Mouse (Mus musculus): ENCODE measurements around the gene Pkd1l3. TPM values are rescaled to one million over a fixed set of nuclear protein-coding genes. Genes with fewer than 3 reads are reported as not detected.

Gene Pkd1l3
- total RNA-seq (2015) (0.27 and 0.79 TPM in 2 replicates), total RNA-seq (2017) (0.12 TPM in 1 of 2 replicates, not detected in the other)

DNA sequence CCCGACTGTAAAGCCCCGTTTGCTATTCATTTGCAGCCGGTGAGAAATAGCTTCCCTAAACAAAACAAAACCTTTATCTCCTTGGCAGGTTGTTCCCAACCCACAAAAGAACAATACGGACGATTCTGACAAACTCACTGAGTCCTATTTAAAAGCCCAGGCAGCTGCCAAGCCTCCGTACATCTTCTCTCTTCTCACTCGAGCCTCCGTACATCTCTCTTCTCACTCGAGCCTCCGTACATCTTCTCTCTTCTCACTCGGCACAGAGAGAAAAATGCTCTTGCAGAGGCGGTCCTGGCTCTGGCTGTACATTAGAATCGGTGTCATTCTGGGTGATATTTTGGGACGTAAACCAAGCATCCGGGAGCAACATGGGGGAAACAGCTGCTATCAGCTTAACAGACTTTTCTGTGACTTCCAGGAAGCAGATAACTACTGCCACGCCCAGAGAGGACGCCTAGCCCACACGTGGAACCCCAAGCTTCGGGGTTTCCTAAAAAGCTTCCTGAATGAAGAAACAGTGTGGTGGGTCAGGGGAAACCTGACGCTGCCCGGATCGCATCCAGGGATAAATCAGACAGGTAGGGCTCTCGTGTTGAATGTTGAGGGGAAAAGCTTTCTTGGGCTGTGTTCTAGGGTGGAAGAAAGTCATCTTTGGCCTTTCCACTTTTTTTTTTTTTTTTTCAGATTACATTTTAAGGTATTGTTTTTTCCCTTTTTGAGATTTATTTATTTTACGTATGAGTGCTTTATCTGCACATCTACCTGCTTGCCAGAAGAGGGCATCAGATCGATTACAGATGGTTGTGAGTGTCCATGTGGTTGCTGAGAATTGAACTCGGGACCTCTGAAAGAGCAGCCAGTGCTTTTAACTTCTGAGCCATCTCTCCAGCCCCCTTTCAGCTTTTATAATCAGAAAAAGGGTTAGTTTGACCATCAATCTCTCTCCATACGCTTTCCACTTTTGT, at the start of gene Pkd1l3:
Pkd1l3 (plus strand) TSS at position 275 of the 968 bp plus-strand sequence.
- peak; percentile 94 for ATAC-seq (replicated peaks; ENCODE audit: poor library complexity)

DNA sequence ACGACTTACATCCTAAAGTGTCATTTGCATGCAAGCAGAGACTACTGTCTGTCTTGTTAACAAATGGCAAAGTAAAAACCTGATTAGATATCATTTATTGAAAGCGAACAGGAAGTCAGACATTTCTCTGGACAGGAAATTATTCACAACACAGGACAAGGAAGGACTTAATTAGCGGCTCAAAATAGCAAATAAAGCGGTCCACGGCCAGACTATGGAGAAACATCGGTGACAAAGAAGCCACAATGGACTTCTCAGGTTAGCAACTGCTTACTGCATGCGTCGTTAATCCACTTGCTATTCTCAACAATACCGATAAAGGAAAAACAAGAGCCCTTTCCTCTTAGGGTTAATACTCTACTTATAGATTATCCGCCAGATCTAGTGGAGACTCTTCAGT, 49.6 kb upstream of the Pkd1l3 start:
- ATAC-seq (replicated peaks; ENCODE audit: poor library complexity): no peak

DNA sequence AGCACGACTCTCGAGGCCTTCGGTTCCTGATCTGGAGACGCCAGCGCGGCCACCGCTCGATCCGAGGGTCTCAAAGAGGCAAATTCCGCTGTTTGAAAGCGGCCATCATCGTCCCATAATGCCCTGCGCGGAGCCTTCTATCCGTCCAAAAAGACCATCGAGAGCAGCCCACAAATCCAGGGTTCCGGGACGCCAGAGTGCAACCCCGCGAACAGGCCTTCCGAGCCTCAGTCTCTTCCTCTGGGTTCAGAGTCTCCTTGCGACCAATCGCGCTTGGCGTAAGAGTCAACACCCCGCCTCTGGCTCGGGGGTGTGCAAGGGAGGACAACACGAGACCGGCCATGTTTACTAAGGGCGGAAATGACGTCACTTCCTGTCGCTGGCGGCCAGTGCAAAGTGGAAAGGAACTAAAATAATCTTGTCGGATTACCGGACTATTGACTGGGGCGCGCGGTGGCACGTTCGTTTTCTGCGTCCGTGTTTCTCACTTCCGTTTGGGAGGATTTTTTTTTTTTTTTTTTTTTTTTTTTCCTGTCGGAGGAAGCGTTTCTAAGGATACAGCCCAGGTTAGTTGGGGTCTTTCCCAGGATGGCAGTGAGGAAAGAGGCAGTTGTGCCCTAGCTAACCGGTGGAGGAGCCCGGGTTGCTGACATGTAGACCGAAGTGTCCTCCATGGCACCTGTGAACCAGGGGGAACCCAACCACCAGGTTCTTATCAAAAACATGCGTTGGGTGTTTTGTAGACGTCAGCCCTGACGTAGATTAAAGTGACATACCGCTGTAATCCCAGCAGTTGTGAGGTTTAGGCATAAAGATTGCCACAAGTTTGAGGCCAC, 48.6 kb upstream of the Pkd1l3 start, which contains the start of the genes Dhx38 and Txnl4b:
Dhx38 (minus strand) TSS at position 364 of the 836 bp plus-strand sequence.
Txnl4b (plus strand) TSS at position 395 of the 836 bp plus-strand sequence.
- peak; percentile 89 for ATAC-seq (replicated peaks; ENCODE audit: poor library complexity)

DNA sequence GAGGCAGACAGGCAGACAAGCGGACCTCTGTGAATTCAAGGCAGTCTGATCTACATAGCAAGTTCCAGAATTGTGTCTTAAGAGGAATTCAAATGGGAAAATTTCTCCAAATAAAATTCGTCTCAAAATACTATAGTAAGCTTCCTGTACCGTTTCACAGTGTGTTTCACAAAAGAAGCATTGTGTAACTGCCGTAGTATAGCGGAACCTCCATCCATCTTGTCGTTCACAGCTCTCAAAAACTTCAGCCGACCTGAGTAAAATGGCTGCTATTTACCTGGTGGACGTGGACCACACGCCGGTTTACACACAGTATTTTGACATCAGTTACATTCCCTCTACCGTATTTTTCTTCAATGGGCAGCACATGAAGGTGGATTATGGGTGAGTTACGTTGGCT, 43.2 kb upstream of the Pkd1l3 start:
- peak; percentile 54 for ATAC-seq (replicated peaks; ENCODE audit: poor library complexity)

DNA sequence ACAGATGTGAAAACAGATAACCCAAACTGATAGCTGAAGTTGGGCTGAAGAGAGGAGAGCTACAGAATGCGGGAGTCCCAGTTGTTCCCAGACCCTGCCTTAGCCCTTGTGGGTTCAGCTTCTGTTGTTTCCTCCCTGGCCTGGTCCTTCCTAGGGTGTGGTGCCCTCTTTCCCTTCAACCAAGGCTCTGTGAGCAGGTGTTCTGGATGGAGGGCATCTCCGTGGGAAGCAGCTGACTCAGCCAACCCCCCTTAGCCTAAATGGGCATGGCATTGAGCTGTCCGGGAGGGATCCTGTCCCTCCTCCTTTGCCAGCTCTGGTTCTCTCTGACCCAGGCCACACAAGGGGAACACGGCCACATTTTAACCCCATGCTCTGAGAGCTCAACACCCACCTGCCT, 38.0 kb upstream of the Pkd1l3 start:
- ATAC-seq (replicated peaks; ENCODE audit: poor library complexity): no peak

DNA sequence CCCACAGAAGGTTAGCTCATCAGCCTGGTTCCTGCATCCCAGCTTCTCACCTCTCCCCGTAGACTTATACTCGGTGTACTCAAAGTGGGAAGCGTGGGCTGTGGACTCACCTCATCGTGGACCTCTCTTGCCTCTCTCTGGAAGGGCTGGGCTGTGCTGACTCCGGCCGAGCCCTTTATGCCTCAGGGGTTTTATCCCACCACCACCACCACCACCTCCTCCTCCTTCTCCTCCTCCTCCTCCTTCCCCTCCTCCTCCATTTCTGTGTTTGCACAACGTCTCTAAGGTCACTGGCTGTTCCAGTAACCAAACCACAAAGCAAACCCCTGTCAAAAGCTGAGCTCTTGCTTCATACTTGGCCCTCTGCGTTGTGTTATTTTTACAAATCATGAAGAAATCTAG, 35.4 kb upstream of the Pkd1l3 start, which contains the start of gene Hp:
Hp (minus strand) TSS at position 273 of the 402 bp plus-strand sequence.
- peak; percentile 88 for ATAC-seq (replicated peaks; ENCODE audit: poor library complexity)

DNA sequence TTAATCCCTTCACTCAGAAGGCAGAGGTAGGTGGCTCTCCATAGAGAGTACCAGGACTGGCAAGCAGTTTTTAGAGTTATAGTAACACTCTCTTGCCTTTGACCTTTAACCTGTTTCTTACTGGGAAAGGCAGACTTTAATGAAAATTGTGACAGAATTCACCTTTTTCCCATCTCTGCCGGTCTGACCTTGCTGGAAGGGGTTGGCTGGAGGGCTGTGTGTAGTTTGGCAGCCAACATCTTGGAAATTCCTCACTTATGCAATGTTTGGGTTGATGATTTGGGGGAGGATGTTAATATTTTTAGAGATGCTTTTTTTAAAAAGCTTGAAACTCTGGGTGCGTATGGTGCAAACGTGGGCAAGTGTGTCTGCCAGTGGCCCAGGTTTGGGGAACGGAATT, 30.0 kb upstream of the Pkd1l3 start:
- no peak for ATAC-seq (replicated peaks; ENCODE audit: poor library complexity)

DNA sequence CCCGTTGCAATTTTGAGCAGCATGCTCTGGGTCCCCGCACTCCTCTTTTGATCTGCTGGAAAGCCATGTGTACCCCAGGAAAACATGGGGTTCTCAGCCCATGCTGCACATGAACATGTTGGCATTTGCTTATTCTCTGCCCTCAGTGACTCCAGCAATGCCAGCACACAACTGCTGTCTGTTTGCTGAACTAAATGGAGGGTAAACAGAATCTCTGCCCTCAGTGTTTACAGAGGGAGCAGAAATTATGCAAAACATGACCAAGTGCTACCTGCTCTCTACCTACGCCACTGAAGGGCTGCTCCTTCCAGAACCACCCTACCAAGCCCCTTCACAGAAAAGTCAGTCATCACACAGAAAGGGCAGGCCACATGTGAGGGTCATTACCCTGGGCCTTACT, 29.5 kb upstream of the Pkd1l3 start:
- ATAC-seq (replicated peaks; ENCODE audit: poor library complexity): no peak

DNA sequence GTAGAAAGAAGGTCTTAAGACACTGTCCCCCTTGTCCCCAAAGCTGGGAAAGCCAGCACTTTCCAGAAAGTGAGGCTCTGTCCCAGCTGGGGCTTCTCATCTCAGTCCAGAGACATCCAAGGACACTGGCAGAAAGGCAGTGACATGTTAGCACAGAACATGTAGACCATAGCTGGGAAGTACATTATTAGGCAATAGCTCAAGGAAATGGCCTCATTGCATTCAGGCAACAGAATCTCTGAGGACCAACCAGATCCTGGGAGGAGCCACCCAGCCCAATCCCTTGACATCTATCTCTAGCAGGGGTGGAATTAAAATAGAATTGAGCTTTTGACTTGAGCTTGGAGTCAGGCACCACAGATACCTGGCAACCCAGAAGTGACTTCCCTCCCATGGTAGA, 28.7 kb upstream of the Pkd1l3 start:
- ATAC-seq (replicated peaks; ENCODE audit: poor library complexity): peak; percentile 94

DNA sequence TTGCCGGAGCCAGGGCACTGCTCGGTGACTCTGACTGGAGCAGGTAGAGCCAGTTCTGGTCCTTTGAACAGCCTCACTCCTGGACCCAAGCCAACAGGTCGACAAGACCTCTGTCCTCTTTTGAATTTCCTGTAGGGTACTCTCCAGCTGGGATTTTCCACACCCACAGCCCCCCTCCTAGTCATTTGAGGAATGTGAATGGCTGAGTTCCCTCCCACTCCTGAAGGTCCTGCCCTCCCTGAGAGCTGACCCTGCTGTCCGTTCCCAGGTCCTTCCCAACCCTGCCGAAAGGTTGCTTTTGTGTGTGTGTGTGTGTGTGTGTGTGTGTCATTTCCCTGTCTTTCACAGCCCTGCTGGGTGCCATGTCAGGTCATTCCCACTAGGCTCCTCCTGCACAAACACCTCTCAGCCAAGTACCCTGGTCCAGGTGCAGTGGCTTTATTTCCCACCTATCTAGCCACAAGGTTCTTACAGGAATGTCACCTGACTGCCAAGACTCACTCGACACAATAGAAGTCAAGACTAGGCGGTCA, 27.3 kb upstream of the Pkd1l3 start:
- no peak for ATAC-seq (replicated peaks; ENCODE audit: poor library complexity)

DNA sequence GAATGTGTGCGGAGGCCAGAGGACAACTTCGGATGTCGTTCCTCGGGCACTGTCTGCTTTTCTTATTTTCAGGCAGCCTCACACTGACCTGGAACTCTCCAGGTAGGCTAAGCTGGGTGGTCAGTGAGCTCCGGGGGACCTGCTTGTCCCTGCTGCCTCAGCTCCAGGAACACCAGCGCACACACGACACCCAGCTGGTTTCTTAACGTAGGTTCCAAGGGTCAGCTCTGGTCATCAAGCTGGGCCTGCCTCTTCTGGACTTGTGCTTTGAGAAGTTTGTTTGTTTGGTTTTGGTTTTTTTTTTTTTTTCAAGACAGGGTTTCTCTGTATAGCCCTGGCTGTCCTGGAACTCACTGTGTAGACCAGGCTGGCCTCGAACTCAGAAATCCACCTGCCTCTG, 23.4 kb upstream of the Pkd1l3 start:
- ATAC-seq (replicated peaks; ENCODE audit: poor library complexity): no peak

DNA sequence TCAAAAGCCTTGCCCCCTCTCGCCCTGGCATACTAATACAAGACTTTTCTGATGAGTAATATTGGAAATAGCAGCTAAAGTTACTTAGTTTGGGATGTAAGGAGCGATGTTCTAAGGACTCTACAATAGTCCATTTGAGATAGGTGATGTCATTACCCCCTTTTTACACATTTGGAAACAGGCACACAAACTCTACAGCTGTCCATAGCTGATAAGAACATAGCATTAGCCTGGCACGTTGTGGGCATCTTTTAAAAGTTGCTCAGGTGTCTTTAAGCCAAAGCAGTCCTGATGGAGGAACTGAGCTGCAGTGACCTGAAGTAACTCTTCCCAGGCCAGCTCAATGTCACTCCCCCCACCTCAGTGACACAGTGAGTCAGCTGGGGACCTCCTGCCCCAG, 22.9 kb upstream of the Pkd1l3 start:
- peak; percentile 38 for ATAC-seq (replicated peaks; ENCODE audit: poor library complexity)

DNA sequence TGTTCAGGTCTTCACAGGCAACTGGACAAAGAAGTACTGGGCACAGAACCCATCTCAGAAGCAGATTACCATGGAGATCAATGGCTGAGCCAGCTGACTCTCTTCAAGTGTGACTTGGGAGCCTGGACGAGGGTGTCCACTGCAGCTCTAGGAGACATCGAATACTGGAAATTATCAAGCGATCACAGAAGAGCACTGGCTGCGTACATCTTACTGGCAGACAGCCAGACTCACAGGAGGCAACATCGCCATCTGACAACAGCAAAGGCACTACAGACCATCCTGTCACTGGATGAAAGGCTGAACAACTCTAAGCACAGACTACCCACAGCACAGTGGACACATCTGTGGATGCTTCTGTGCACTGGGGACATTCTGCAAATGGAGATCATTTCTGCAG, 22.2 kb upstream of the Pkd1l3 start:
- peak; percentile 16; the same call in 1 of the 2 replicates for ATAC-seq (replicated peaks; ENCODE audit: poor library complexity)

DNA sequence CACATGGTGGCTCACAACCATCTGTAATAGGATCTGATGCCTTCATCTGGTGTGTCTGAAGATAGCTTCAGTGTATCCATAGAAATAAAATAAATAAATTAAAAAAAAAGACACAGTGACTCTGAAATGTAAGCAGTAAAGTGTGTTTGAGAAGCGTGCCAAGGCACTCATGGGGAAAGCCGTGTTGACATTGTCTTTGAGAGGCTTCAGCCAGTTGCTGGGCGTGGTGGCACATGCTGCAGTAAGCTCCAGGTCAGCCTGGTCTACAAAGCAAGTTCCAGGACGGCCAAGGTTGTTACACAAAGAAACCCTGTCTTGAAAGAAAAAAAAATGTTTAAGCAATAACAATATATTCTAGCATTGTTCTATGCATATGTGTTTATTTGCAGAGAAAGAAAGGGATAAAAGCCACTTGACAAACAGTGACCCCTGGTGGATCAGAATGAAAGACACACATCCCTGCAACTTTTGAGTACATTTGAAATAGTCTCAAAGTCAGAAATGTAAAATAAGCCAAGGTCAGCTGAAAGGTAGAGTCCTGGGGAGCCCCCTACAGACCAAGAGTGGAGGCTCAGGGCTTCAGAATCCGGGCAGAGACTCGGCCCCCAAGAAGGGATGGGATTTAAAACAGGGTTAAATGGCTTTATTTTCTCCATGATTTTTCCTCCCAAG, 21.1 kb upstream of the Pkd1l3 start:
- peak; percentile 80 for ATAC-seq (replicated peaks; ENCODE audit: poor library complexity)

DNA sequence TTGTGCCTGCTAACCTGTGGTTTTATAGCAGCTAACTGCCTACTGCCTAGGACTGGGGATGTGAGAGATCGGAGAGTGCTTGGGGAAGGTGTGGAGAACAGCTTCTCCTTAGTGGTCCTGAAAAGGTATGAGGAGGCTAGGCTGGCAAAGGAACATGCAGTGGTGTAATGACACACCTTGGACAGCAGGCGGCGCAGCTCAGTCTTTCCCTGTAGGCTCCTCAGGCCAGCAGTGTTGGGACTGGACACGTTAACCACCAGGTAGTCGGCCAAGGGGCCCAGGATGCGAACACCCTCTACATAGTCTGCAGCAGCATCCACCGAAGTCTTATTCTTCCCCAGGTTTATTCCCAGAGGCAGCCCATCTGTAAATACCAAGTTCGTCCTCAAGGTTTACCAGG, 18.5 kb upstream of the Pkd1l3 start:
- peak; percentile 74 for ATAC-seq (replicated peaks; ENCODE audit: poor library complexity)

DNA sequence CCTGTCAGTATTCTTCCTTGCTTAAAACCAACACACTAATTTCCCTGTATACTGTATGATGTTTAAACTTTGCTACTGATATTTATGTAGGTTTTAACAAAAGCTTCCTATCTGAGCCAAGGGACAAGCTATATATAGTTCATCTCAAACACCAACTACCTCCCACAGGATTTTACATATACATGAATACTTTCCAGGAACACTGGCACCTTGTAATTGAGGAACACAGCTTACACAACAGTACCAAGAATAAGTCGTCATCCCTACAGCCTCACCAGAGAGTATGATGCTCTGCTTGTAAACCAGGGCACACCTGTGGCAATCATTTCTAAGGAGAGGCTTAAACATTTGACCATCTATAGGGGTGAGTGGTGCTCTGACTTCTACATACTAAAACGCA, 7.6 kb upstream of the Pkd1l3 start:
- ATAC-seq (replicated peaks; ENCODE audit: poor library complexity): no peak

DNA sequence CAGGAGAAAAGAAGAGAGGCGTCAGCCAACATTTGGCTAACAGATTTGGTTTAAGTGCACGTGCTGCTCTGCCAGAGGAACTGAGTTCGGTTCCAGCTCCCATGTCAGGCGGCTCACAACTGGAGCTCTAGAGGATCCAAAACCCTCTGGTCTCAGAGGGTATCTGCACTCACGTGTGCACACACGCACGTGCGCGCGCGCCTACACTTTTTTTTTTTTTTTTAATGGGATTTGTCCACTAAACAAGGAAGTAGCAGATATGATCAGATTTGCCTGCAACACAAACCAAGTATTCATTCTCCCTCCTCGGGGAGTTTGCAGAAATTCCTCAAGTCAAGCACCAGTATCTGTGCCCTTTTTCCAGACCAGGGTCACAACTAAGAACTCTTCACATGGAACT, 6.7 kb upstream of the Pkd1l3 start:
- ATAC-seq (replicated peaks; ENCODE audit: poor library complexity): peak; percentile 28

DNA sequence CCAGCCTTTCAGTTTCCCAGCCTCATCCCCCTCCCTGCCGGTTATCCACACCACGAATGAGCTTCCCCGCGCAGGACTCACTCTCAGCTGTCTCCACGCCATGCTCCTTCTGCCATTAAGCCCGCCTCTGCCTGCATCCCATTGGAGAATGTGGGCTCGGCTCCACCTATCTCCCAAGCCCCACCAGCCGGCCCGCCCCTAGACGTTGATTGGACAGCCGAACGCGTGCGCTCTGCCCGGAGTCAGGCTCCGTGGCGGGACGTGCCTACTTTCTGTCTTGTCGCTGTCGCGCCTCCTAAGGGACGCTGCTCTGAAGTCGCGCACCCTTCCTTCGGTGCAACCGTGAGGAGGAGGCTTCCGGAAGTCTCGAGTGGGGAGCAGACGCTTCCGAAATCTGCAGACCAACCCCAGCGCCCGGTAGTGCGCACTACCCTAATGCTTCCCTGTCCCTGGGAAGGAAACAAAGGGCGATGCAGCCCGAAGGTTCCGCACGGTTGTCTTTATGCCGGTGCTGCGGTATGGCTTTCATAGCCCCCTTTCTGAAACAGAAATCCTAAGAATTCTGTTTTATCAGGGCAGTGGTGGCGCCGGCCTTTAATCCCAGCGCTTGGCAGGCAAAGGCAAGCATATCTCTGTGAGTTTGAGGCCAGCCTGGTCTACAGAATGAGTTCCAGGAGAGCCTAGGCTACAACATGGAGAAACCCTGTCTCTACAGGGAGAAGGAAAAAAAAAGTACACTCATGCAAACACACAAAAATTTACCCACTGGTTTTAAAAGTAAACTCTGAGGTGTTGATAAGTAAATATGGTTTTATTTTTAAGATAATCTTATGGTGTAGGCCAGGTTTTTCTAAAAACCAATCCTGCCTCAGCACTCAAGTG, 5.8 kb upstream of the Pkd1l3 start, which contains the start of gene Dhodh:
Dhodh (minus strand) TSS at position 403 of the 882 bp plus-strand sequence.
- ATAC-seq (replicated peaks; ENCODE audit: poor library complexity): peak; percentile 91

DNA sequence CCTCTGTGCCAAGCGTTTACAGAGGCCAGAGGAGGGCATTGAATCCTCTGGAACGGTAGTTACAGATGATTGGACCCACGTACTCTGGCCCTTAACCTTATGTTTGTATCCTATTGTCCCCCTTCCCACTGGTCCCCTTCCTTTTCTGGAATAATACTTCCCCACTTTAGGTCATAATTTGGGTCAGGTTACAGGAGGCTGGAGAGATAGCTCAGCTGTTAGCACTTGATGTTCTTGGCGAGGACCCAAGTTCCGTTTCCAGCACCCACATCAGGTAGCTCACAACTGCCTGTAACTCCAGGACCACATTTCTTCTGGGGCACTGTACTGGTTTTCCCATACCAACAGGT, 5.2 kb upstream of the Pkd1l3 start:
- ATAC-seq (replicated peaks; ENCODE audit: poor library complexity): no peak

DNA sequence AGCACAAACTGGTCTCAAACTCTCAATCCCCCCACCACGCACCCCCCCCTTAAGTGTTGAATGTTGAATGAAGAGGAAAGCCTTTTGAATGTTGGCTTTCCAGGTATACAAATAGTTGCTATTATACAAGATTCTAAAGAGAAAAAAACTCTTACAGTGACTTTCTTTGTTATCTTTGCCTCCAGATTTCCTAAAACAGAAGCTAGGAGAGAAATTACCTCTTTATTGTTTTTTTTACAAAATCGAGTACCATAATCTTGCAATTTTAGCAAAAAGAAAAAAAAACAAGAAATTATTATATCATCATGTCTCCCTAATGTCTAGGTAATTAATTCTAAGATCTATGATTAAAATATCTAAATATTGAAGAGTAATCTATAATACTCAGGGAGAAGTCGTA, 1.3 kb downstream of the Pkd1l3 start:
- ATAC-seq (replicated peaks; ENCODE audit: poor library complexity): no peak

All from megakaryocyte progenitor cell, adult 5-6 weeks (primary cell).